Mouse (Mus musculus): ENCODE data around the gene Ppp4c. TPM values are rescaled to one million over a fixed set of nuclear protein-coding genes. Genes with fewer than 3 reads are reported as not detected.

The Ppp4c gene
- total RNA-seq (2021) = 94.7 and 109 TPM in 2 replicates
- long read RNA-seq, experiment 1, transcript Ppp4c-201 (9 exons, 1,359 nt) = major isoform, 99 of 145 reads
- long read RNA-seq, experiment 1, transcript Ppp4c-211 (8 exons, 1,400 nt) = minor isoform, 33 of 145 reads
- long read RNA-seq, experiment 1, partial matches to known transcripts = 4 of 145 reads
- long read RNA-seq, experiment 1, other reads (novel, unspliced or antisense) = 8 of 145 reads
- long read RNA-seq, experiment 2, transcript Ppp4c-201 (9 exons, 1,359 nt) = major isoform, 72 of 120 reads
- long read RNA-seq, experiment 2, transcript Ppp4c-211 (8 exons, 1,400 nt) = minor isoform, 30 of 120 reads
- long read RNA-seq, experiment 2, partial matches to known transcripts = 6 of 120 reads
- long read RNA-seq, experiment 2, other reads (novel, unspliced or antisense) = 9 of 120 reads

GRCm38 (mm10) chr7:126791851-126792720, at the start of gene Ppp4c:
Gene Ppp4c (minus strand): TSS chr7:126792496.
- DNase-seq = peak; percentile 98

GRCm38 (mm10) chr7:126833294-126833693, 41.0 kb upstream of the Ppp4c start:
- DNase-seq = no peak

- DNase-seq = peak; percentile 90
Observed at GRCm38 (mm10) chr7:126832036-126832598, 39.8 kb upstream of the Ppp4c start.

- DNase-seq = no peak
Observed at GRCm38 (mm10) chr7:126831539-126831938, 39.2 kb upstream of the Ppp4c start, which contains the start of gene 4930451I11Rik. Gene 4930451I11Rik (minus strand): TSS chr7:126831639.

GRCm38 (mm10) chr7:126825952-126826351, 33.7 kb upstream of the Ppp4c start:
- no peak for DNase-seq

GRCm38 (mm10) chr7:126825403-126825802, 33.1 kb upstream of the Ppp4c start:
- DNase-seq = peak; percentile 69

- DNase-seq = no peak
Observed at GRCm38 (mm10) chr7:126823940-126824339, 31.6 kb upstream of the Ppp4c start.

GRCm38 (mm10) chr7:126823202-126823711, 31.0 kb upstream of the Ppp4c start:
- DNase-seq = peak; percentile 48

GRCm38 (mm10) chr7:126822741-126823140, 30.4 kb upstream of the Ppp4c start:
- peak; percentile 82 for DNase-seq

GRCm38 (mm10) chr7:126821835-126822511, 29.7 kb upstream of the Ppp4c start:
- peak; percentile 93 for DNase-seq

- no peak for DNase-seq
Observed at GRCm38 (mm10) chr7:126818818-126819217, 26.5 kb upstream of the Ppp4c start.

GRCm38 (mm10) chr7:126817595-126817994, 25.3 kb upstream of the Ppp4c start:
- no peak for DNase-seq

GRCm38 (mm10) chr7:126816494-126816893, 24.2 kb upstream of the Ppp4c start:
- DNase-seq = peak; percentile 58

GRCm38 (mm10) chr7:126815726-126816222, 23.5 kb upstream of the Ppp4c start:
- DNase-seq = peak; percentile 29

GRCm38 (mm10) chr7:126809723-126810369, 17.6 kb upstream of the Ppp4c start:
- no peak for DNase-seq

GRCm38 (mm10) chr7:126808703-126809455, 16.6 kb upstream of the Ppp4c start:
- peak; percentile 94 for DNase-seq

GRCm38 (mm10) chr7:126807405-126807804, 15.1 kb upstream of the Ppp4c start:
- DNase-seq = peak; percentile 52

- DNase-seq = peak; percentile 50
Observed at GRCm38 (mm10) chr7:126806956-126807355, 14.7 kb upstream of the Ppp4c start.

- DNase-seq = no peak
Observed at GRCm38 (mm10) chr7:126803751-126804150, 11.5 kb upstream of the Ppp4c start.

- peak; percentile 43 for DNase-seq
Observed at GRCm38 (mm10) chr7:126803181-126803580, 10.9 kb upstream of the Ppp4c start.

Data from adrenal gland, postnatal 14 days (tissue).